Mouse (Mus musculus) limb, embryonic 14.5 days (tissue): ENCODE measurements around the gene AI481877. TPM values are rescaled to one million over a fixed set of nuclear protein-coding genes. Genes with fewer than 3 reads are reported as not detected.

ENCODE experiments used
- ATAC-seq: fragments of 200-750 bp; cut with Nextera tagmentation; 2 replicates; pipeline ENCODE4 v1.8.0; 2017; ENCODE audit warnings: low read depth, moderate number of reproducible peaks, moderate TSS enrichment; ENCODE audit not compliant: low FRiP score
- DNase-seq: peaks from one replicate; pipeline ENCODE4 v3.0.0-alpha.2; 2015; ENCODE audit warnings: low spot score
- H3K27ac ChIP-seq: fragments of 300-500 bp; sonication (generic); replicated peaks from 2 replicates; pipeline ENCODE4 v1.5.1; 2014; ENCODE audit warnings: low read depth, mild to moderate bottlenecking, low read length, moderate library complexity, mixed read lengths
- H3K27me3 ChIP-seq: fragments of 300-500 bp; sonication (generic); 2 replicates; pipeline ENCODE4 v1.6.1; 2014; ENCODE audit warnings: low read length, mixed read lengths; ENCODE audit not compliant: control insufficient read depth, insufficient read depth
- H3K36me3 ChIP-seq: fragments of 300-500 bp; sonication (generic); 2 replicates; pipeline ENCODE4 v1.6.1; 2014; ENCODE audit warnings: mild to moderate bottlenecking, low read length, moderate library complexity, mixed read lengths; ENCODE audit not compliant: control insufficient read depth, insufficient read depth
- H3K4me1 ChIP-seq: fragments of 300-500 bp; sonication (generic); 2 replicates; pipeline ENCODE4 v1.6.1; 2014; ENCODE audit warnings: antibody characterized with exemption, low read length, mixed read lengths; ENCODE audit not compliant: control insufficient read depth, insufficient read depth
- H3K4me2 ChIP-seq: fragments of 300-500 bp; sonication (generic); replicated peaks from 2 replicates; pipeline ENCODE4 v1.6.1; 2014; ENCODE audit warnings: low read depth, mild to moderate bottlenecking, low read length, moderate library complexity; ENCODE audit not compliant: severe bottlenecking
- H3K4me3 ChIP-seq: fragments of 300-500 bp; sonication (generic); replicated peaks from 2 replicates; pipeline ENCODE4 v1.5.1; 2014; ENCODE audit warnings: low read length
- H3K9ac ChIP-seq: fragments of 300-500 bp; sonication (generic); 2 replicates; pipeline ENCODE4 v1.6.1; 2014; ENCODE audit warnings: mild to moderate bottlenecking, low read depth, low read length, moderate library complexity; ENCODE audit not compliant: severe bottlenecking
- H3K9me3 ChIP-seq: fragments of 300-500 bp; sonication (generic); 2 replicates; pipeline ENCODE4 v1.6.1; 2016; ENCODE audit warnings: low read length; ENCODE audit not compliant: control insufficient read depth
- POLR2A ChIP-seq: fragments of 200-500 bp; IDR thresholded peaks from 2 replicates; pipeline ENCODE4 v1.8.0; 2012; ENCODE audit warnings: inconsistent platforms, mild to moderate bottlenecking, moderate library complexity, borderline replicate concordance; ENCODE audit not compliant: insufficient read depth, insufficient read length; ENCODE audit errors: extremely low read depth
- WGBS: fragments of 180-500 bp; shearing (Covaris S2); extraction: QIAGEN DNeasy Blood & Tissue Kit; methylation state at CpG from one replicate; pipeline ENCODE4 v1.1.7; 2014; 5-methylcytosine and 5-hydroxymethylcytosine counted together
- polyA plus RNA-seq, 2 experiments: library from polyadenylated mRNA; depleted of rRNA in 1 of 2; stranded (reverse) in 1 of 2; unstranded in 1 of 2; fragments of >200 nt; fragmentation: Nextera tagmentation in 1 of 2; extraction: Ambion mirVana in 1 of 2; gene quantifications; 2 replicates each; pipeline versions ENCODE4 v1.2.1 to v1.2.3; 2012 to 2014

AI481877 gene
- polyA plus RNA-seq, 2 experiments = not detected

- Histone ChIP-seq H3K36me3 (no peaks in the 10 kb centered on the region), H3K4me2 (no peak overlapping the region), H3K9ac (no peak overlapping the region), H3K27ac (no peak overlapping the region), H3K27me3 (no peaks in the 10 kb centered on the region), H3K4me3 (no peak overlapping the region), H3K9me3 (no peaks in the 10 kb centered on the region), H3K4me1 (peaks cover 11% of the 10 kb centered on the region; the same call in 1 of the 2 replicates)
- 86% methylated on average over 2 of the region's 2 CpGs for WGBS
- no peak for ATAC-seq
- TF ChIP-seq POLR2A = no peak
- no peak for DNase-seq
Measured at GRCm38 (mm10) chr4:59177566-59177965, 38.8 kb upstream of the AI481877 start.

- DNase-seq (no peak), ATAC-seq (no peak)
- H3K4me1 ChIP-seq = peaks cover 1% of the 10 kb centered on the region; the same call in 1 of the 2 replicates
- no peak overlapping the region for H3K9ac ChIP-seq
- TF ChIP-seq POLR2A = no peak
- H3K9me3 ChIP-seq = no peaks in the 10 kb centered on the region
- WGBS = 61% methylated on average over 6 of the region's 6 CpGs
- no peak overlapping the region for H3K27ac ChIP-seq
- no peak overlapping the region for H3K4me2 ChIP-seq
- no peak overlapping the region for H3K4me3 ChIP-seq
- no peaks in the 10 kb centered on the region for H3K27me3 ChIP-seq
- no peaks in the 10 kb centered on the region for H3K36me3 ChIP-seq
Measured at GRCm38 (mm10) chr4:59175929-59176328, 37.1 kb upstream of the AI481877 start.

DNA sequence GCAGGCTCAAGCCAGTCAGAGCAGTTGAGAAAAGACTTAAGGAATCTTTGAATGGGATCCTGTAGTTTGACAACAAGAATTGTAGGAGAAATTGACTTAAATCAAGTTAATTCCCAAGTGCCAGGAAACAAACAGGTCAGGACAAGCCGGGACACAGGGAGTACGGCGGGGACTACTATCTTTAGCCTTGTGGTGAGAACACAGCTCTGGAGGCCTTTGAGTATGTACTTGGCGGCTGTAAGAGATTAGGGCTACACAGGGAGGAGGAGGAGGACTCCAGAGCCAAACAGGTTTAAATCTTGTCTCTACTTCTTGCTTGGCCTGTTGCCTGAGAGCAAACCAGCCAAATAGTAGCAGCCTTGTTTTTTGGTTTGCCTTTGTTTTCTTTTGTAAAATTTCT, 36.2 kb upstream of the AI481877 start:
- no peak overlapping the region for H3K9ac ChIP-seq
- no peak for TF ChIP-seq POLR2A
- H3K27me3 ChIP-seq = no peaks in the 10 kb centered on the region
- H3K4me1 ChIP-seq = no peaks in the 10 kb centered on the region
- DNase-seq (no peak), ATAC-seq (no peak)
- no peaks in the 10 kb centered on the region for H3K9me3 ChIP-seq
- no peak overlapping the region for H3K4me3 ChIP-seq
- WGBS = 57% methylated on average over 4 of the region's 4 CpGs
- no peaks in the 10 kb centered on the region for H3K36me3 ChIP-seq
- no peak overlapping the region for H3K27ac ChIP-seq
- H3K4me2 ChIP-seq = no peak overlapping the region

GRCm38 (mm10) chr4:59173181-59173922, 34.6 kb upstream of the AI481877 start:
- TF ChIP-seq POLR2A = no peak
- no peak for ATAC-seq
- no peaks in the 10 kb centered on the region for H3K27me3 ChIP-seq
- no peak overlapping the region for H3K4me2 ChIP-seq
- H3K9ac ChIP-seq = no peak overlapping the region
- H3K4me3 ChIP-seq = no peak overlapping the region
- no peak overlapping the region for H3K27ac ChIP-seq
- no peaks in the 10 kb centered on the region for H3K9me3 ChIP-seq
- WGBS = 64% methylated on average over 2 of the region's 2 CpGs
- H3K4me1 ChIP-seq = no peaks in the 10 kb centered on the region
- DNase-seq = no peak
- no peaks in the 10 kb centered on the region for H3K36me3 ChIP-seq

DNA sequence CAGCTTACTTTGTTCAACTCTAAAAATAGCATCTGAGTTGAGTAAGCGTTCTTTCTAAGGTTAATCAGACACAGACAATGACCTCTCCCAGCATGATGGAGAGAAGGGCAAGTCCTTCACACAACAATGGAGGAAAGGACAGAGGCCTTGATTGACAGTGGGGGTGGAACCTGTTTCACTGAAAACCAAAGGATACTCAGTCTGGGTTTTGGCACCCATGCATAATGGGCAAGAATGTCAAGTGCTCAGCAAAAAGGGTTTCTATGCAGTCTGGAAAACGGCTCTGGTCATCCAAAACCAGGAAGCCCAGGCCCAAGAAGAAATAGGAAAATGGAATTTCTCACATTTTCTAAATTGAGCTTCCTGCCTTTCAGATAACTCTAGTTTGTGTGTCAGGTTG, 33.8 kb upstream of the AI481877 start:
- Histone ChIP-seq H3K4me3 (no peak overlapping the region), H3K27me3 (no peaks in the 10 kb centered on the region)

More for the DNA sequence above, 33.8 kb upstream of the AI481877 start:
- Histone ChIP-seq H3K9ac (no peak overlapping the region), H3K9me3 (no peaks in the 10 kb centered on the region), H3K36me3 (no peaks in the 10 kb centered on the region), H3K4me2 (no peak overlapping the region), H3K27ac (no peak overlapping the region), H3K4me1 (no peaks in the 10 kb centered on the region)
- no peak for ATAC-seq
- no peak for TF ChIP-seq POLR2A
- no peak for DNase-seq
- WGBS = 66% methylated on average over 2 of the region's 2 CpGs
